ENCODE assay signal across 8 mouse cellular contexts in genomic region chr10:96333224-96333623, GRCm38 (mm10).
DNase-seq lines count a peak whose midpoint lies in the region; ATAC-seq and TF ChIP-seq lines count a peak whose summit lies in the region.
"Had no signal": no experiment of that assay in that cellular context is flagged by ENCODE, and none has a peak within 500 bp of the region (broad histone marks: within the 10 kb centered on the region; RNA-seq: fewer than 3 reads in every experiment).

No protein-coding gene starts in this region.

- H3K27me3 ChIP-seq in limb, embryonic 15.5 days, result no peaks in the 10 kb centered on the region
- no peaks in the 10 kb centered on the region for H3K27me3 ChIP-seq in limb, embryonic 10.5 days (ENCODE audit: low read depth, poor library complexity, severe bottlenecking)
- no peaks in the 10 kb centered on the region for H3K27me3 ChIP-seq in kidney, postnatal 0 days (ENCODE audit: insufficient read depth, low read length)
- no peaks in the 10 kb centered on the region for H3K27me3 ChIP-seq in small intestine, adult 2 months (ENCODE audit: control insufficient read depth, insufficient read depth, low read length)
- H3K27me3 ChIP-seq: embryonic facial prominence, embryonic 15.5 days had no signal

- no peak overlapping the region for H3K4me3 ChIP-seq in limb, embryonic 15.5 days
- H3K4me3 ChIP-seq in limb, embryonic 10.5 days, result no peak overlapping the region
- H3K4me3 ChIP-seq in bone marrow, adult 2 months (replicated peaks; ENCODE audit: control insufficient read depth, low read depth, low read length), result no peak overlapping the region
- H3K4me3 ChIP-seq in kidney, postnatal 0 days (replicated peaks; ENCODE audit: low read depth, low read length), result no peak overlapping the region
- H3K4me3 ChIP-seq in small intestine, adult 2 months (ENCODE audit: low read depth, low read length), result no peak overlapping the region
- H3K4me3 ChIP-seq: embryonic facial prominence, embryonic 15.5 days had no signal

- no peak overlapping the region for H3K9ac ChIP-seq in limb, embryonic 15.5 days
- H3K9ac ChIP-seq in kidney, postnatal 0 days (ENCODE audit: low read depth, low read length), result no peak overlapping the region
- H3K9ac ChIP-seq: embryonic facial prominence, embryonic 15.5 days had no signal

- H3K4me2 ChIP-seq in limb, embryonic 15.5 days, result no peak overlapping the region
- no peak overlapping the region for H3K4me2 ChIP-seq in kidney, postnatal 0 days (ENCODE audit: low read length)
- H3K4me2 ChIP-seq: embryonic facial prominence, embryonic 15.5 days had no signal

- H3K9me3 ChIP-seq in limb, embryonic 15.5 days, result no peaks in the 10 kb centered on the region
- H3K9me3 ChIP-seq in limb, embryonic 10.5 days (replicated peaks), result no peaks in the 10 kb centered on the region
- no peaks in the 10 kb centered on the region for H3K9me3 ChIP-seq in kidney, postnatal 0 days (replicated peaks; ENCODE audit: low read length)
- H3K9me3 ChIP-seq: embryonic facial prominence, embryonic 15.5 days had no signal

- ATAC-seq in limb, embryonic 15.5 days (ENCODE audit: insufficient number of reproducible peaks, low FRiP score, low TSS enrichment, low read depth), result no peak
- no peak for ATAC-seq in kidney, postnatal 0 days (replicated peaks; ENCODE audit: low FRiP score, low read depth)

- WGBS in limb, embryonic 15.5 days, result 59% methylated on average over 6 of the region's 6 CpGs
- 77% methylated on average over 6 of the region's 6 CpGs for WGBS in limb, embryonic 10.5 days
- 14% methylated on average over 6 of the region's 6 CpGs for WGBS in bone marrow, adult 2 months
- 72% methylated on average over 6 of the region's 6 CpGs for WGBS in kidney, postnatal 0 days
- WGBS in small intestine, adult 2 months, result 65% methylated on average over 6 of the region's 6 CpGs

- peak overlapping the region; percentile 50; the same call in 1 of the 2 replicates for H3K27ac ChIP-seq in limb, embryonic 15.5 days
- no peak overlapping the region for H3K27ac ChIP-seq in limb, embryonic 10.5 days
- peak overlapping the region; percentile 95 for H3K27ac ChIP-seq in bone marrow, adult 2 months (ENCODE audit: control insufficient read depth, insufficient read depth, low read depth, low read length, poor library complexity)
- no peak overlapping the region; the same call in 1 of the 2 replicates for H3K27ac ChIP-seq in kidney, postnatal 0 days
- peak overlapping the region; percentile 79 for H3K27ac ChIP-seq in small intestine, adult 2 months (ENCODE audit: insufficient read depth, low read depth, low read length)
- H3K27ac ChIP-seq: embryonic facial prominence, embryonic 15.5 days had no signal

- no peaks in the 10 kb centered on the region; the same call in 1 of the 2 replicates for H3K4me1 ChIP-seq in limb, embryonic 15.5 days
- H3K4me1 ChIP-seq in limb, embryonic 10.5 days, result peaks cover 20% of the 10 kb centered on the region
- H3K4me1 ChIP-seq in bone marrow, adult 2 months (ENCODE audit: control insufficient read depth, insufficient read depth, low read length), result peaks cover 4% of the 10 kb centered on the region
- H3K4me1 ChIP-seq in kidney, postnatal 0 days (replicated peaks; ENCODE audit: insufficient read depth, low read length), result 0 out of 2 replicates have a peak, but pooled peaks cover 3% of the 10 kb centered on the region
- H3K4me1 ChIP-seq in small intestine, adult 2 months (ENCODE audit: control insufficient read depth, insufficient read depth, insufficient read length, low read length), result no peaks in the 10 kb centered on the region; the same call in 1 of the 2 replicates
- H3K4me1 ChIP-seq: embryonic facial prominence, embryonic 15.5 days had no signal

- no peaks in the 10 kb centered on the region for H3K36me3 ChIP-seq in limb, embryonic 15.5 days
- H3K36me3 ChIP-seq in limb, embryonic 10.5 days, result no peaks in the 10 kb centered on the region
- H3K36me3 ChIP-seq in kidney, postnatal 0 days (ENCODE audit: insufficient read depth, low read length), result no peaks in the 10 kb centered on the region
- H3K36me3 ChIP-seq in small intestine, adult 2 months (ENCODE audit: control insufficient read depth, insufficient read depth, low read length), result no peaks in the 10 kb centered on the region
- H3K36me3 ChIP-seq: embryonic facial prominence, embryonic 15.5 days had no signal

- TF ChIP-seq POLR2A in bone marrow, adult 2 months (IDR thresholded peaks at IDR 0.05; ENCODE audit: borderline replicate concordance, control insufficient read depth, low read depth, low read length), result no peak
- TF ChIP-seq POLR2A in small intestine, adult 2 months (IDR thresholded peaks at IDR 0.05; ENCODE audit: low read depth, low read length), result no peak

- TF ChIP-seq CTCF in bone marrow, adult 2 months (IDR thresholded peaks at IDR 0.05; ENCODE audit: control insufficient read depth, insufficient read depth, low read length), result peak; percentile 55
- TF ChIP-seq CTCF in kidney, postnatal 0 days (IDR thresholded peaks at IDR 0.05; ENCODE audit: low read depth), result peak; percentile 47; the same call in 1 of the 2 replicates
- TF ChIP-seq CTCF in small intestine, adult 2 months (IDR thresholded peaks at IDR 0.05; ENCODE audit: extremely low read depth, insufficient read length, insufficient replicate concordance, low read depth, low read length), result peak; percentile 25; the same call in 1 of the 2 replicates

- DNase-seq in limb, embryonic 10.5 days (ENCODE audit: low spot score), result no peak
- DNase-seq in kidney, postnatal 0 days (ENCODE audit: low spot score), result no peak
- no peak for DNase-seq in urinary bladder, postnatal 10 days (ENCODE audit: low spot score)
- no peak for DNase-seq in urinary bladder, adult 18-20 months (ENCODE audit: low spot score in 2 of 2)

Comparison
In these comparisons a context has a peak if more than half of its experiments do, and no peak if none do; other contexts are left out.
1. H3K27ac ChIP-seq: peak in limb, embryonic 15.5 days (single experiment), bone marrow, adult 2 months (single experiment) and small intestine, adult 2 months (single experiment); none in limb, embryonic 10.5 days (single experiment) and kidney, postnatal 0 days (single experiment).
2. Peak in every context shown above with its lines, with median percentiles within 50 percentile points of each other: CTCF ChIP-seq.